Mouse (Mus musculus): ENCODE data around the gene Asic2.

DNA sequence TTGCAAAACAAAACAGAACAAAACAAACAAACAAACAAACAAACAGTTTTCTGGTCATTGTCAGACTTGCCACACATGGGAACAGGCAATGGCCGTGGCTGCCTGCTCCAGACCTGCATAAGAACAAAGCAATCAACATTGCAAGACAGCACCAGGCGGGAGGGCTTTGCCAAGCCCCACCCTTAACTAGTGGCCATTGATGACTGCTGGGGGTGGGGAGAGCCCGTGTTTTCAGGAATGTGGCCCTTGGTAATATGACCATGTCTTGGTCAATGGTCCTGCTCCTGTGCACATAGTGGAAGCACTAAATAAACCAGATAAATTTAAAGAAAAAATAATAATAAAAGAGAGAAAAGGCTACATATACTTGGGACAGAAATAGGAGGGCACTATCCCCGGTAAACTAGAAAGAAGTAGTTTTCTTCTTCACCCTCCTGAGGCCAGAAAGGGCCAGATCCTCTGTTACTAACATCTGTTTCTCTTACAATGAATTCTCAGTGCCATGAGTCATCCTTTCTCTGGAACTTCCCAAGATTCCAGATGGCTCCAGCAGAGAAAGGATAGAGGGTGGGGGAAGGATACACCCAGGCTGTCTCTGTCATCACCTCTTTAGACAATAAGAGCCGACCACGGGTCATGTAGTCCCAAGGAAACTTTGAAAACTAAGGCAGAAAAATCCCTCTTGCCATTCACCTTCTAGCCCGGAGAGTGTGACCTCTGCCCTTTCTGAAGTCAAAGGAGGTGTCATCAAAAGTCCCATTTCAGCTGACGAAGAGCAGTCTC lies 43.3 kb upstream of the Asic2 start:
- TF ChIP-seq POLR2A (IDR thresholded peaks at IDR 0.05; ENCODE audit: extremely low read depth, insufficient read depth, low read length): no peak
- no peak for TF ChIP-seq CTCF (IDR thresholded peaks at IDR 0.05; ENCODE audit: low read depth, low read length)

All from liver, adult 2 months (tissue).